Mouse (Mus musculus) hindbrain, embryonic 16.5 days (tissue): Measurements from ENCODE around the gene Mapk8ip1. TPM values are rescaled to one million over a fixed set of nuclear protein-coding genes. Genes with fewer than 3 reads are reported as not detected.

ENCODE experiments used
- ATAC-seq: fragments of 200-750 bp; cut with Nextera tagmentation; 2 replicates; pipeline ENCODE4 v1.8.0; 2017; ENCODE audit warnings: moderate TSS enrichment, moderate library complexity
- H3K27ac ChIP-seq: fragments of 300-500 bp; sonication (generic); 2 replicates; pipeline ENCODE4 v1.5.1; 2014; ENCODE audit warnings: low read depth, mild to moderate bottlenecking, control low read depth, low read length, moderate library complexity
- H3K27me3 ChIP-seq: fragments of 300-500 bp; sonication (generic); replicated peaks from 2 replicates; pipeline ENCODE4 v1.6.1; 2014; ENCODE audit warnings: low read length; ENCODE audit not compliant: control insufficient read depth, insufficient read depth
- H3K36me3 ChIP-seq: fragments of 300-500 bp; sonication (generic); 2 replicates; pipeline ENCODE4 v1.6.1; 2014; ENCODE audit warnings: mild to moderate bottlenecking, low read length, moderate library complexity, mixed read lengths; ENCODE audit not compliant: control insufficient read depth, insufficient read depth
- H3K4me1 ChIP-seq: fragments of 300-500 bp; sonication (generic); 2 replicates; pipeline ENCODE4 v1.6.1; 2014; ENCODE audit warnings: low read depth, low read length; ENCODE audit not compliant: control insufficient read depth, insufficient read depth
- H3K4me2 ChIP-seq: fragments of 300-500 bp; sonication (generic); 2 replicates; pipeline ENCODE4 v1.6.1; 2014; ENCODE audit warnings: mild to moderate bottlenecking, low read length, control low read depth, moderate library complexity
- H3K4me3 ChIP-seq: fragments of 300-500 bp; sonication (generic); 2 replicates; pipeline ENCODE4 v1.5.1; 2014; ENCODE audit warnings: mild to moderate bottlenecking, low read length, control low read depth, moderate library complexity
- H3K9ac ChIP-seq: fragments of 300-500 bp; sonication (generic); 2 replicates; pipeline ENCODE4 v1.6.1; 2014; ENCODE audit warnings: low read depth, mild to moderate bottlenecking, control low read depth, low read length, moderate library complexity
- H3K9me3 ChIP-seq: fragments of 300-500 bp; sonication (generic); 2 replicates; pipeline ENCODE4 v1.6.1; 2014; ENCODE audit warnings: mild to moderate bottlenecking, low read length, moderate library complexity; ENCODE audit not compliant: control insufficient read depth
- WGBS: fragments of 180-500 bp; shearing (Covaris S2); extraction: QIAGEN DNeasy Blood & Tissue Kit; methylation state at CpG from one replicate; pipeline ENCODE4 v1.1.7; 2014; 5-methylcytosine and 5-hydroxymethylcytosine counted together
- polyA plus RNA-seq: library from polyadenylated mRNA; unstranded; fragments of >200 nt; fragmentation: Nextera tagmentation; extraction: Ambion mirVana; gene quantifications from 2 replicates; pipeline ENCODE4 v1.2.1, GENCODE M21; 2015

Gene Mapk8ip1
- polyA plus RNA-seq, 1 experiment from 2014 or later = 112 TPM

DNA sequence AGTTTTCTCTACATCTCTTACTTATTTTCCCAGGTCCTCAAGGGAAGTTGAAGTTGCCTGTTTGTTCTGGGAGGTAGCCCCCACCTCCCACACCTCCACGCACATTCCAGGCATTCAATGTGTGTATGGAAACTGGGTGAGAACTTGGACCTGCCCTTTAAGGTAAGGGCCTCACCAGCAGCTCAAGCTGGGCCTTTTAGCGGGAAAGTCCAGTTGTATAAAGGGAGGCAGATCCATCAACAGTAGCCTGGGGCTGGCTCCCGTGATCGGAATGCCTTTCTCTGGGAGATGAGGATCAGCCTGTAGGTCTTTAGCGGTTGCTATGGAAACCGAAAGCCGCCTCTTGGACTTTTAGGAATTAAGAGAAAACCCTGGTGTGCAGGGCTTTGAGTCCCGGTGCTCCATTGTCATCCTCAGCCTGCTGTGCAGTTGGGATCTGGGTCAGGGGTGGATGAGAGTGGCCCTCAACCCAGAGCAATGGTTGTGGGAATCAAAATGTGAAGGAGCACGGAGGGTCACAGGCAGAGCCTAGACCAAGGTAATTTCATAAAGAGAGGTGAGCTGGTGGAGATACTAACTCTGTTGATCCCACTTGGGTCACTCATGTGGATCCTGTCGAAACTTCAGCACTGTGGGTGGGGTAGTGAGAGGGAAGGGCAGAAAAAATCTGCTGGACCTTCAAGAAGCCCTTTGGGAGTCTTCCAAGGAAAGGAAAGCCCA, 28.9 kb downstream of the Mapk8ip1 start:
- Histone ChIP-seq H3K9ac (no peak overlapping the region), H3K4me3 (no peak overlapping the region), H3K27me3 (peaks cover 10% of the 10 kb centered on the region), H3K4me2 (no peak overlapping the region), H3K27ac (no peak overlapping the region), H3K9me3 (no peaks in the 10 kb centered on the region), H3K4me1 (peaks cover 38% of the 10 kb centered on the region), H3K36me3 (no peaks in the 10 kb centered on the region)
- ATAC-seq = no peak
- WGBS = 7% methylated on average over 10 of the region's 10 CpGs

DNA sequence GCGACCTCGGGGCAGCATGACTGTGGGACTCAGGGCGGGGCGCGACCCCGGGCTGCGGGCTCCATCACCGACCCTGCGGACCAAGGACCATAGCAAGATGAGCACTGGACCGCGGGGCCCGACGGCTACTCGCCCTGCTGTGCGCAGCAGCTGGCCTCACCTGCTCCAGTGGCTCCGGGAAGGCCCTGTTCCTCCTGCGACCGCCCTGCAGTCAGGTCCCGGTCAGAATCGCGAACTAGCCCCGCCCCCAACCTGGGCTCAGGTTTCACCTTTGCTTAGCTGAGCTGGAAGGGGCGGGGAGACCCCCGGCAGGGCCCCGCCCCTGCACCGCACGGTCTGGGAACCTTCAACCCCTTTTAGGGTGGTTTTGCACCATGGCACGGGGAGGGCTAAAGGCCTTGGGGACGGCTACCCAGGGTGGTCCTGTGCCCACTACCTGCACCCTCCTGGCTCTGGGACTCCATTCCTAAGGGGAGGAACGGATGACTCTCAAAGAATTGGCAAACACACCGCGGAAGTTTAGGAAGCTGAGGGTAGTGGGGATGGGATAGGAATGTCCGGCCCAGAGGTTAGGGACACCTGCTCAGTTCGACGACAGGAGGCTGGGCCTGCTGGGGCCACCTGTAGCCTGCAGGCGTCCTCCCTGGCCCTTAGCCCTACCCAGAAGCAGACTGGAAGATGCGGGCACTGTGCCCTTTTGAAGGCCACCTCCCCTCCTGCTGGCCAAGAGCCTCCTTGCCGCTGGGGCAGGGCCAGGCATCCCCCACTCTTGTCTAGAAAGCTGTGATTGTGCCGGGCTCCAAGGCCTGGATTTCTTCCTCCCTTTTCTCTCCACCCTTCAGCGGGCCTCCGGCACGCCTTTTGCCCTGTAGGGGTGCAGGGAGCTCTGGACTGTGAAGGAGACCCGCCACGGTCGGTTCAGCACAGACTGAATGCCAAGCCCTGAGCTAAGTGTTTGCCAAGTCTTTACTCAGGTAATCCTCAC, 29.9 kb downstream of the Mapk8ip1 start:
- Histone ChIP-seq H3K4me1 (peaks cover 33% of the 10 kb centered on the region), H3K4me2 (peak overlapping the region; percentile 56), H3K9ac (peak overlapping the region; percentile 55), H3K9me3 (no peaks in the 10 kb centered on the region), H3K4me3 (peak overlapping the region; percentile 33), H3K36me3 (no peaks in the 10 kb centered on the region), H3K27ac (no peak overlapping the region), H3K27me3 (peaks cover 10% of the 10 kb centered on the region)
- 4% methylated on average over 45 of the region's 45 CpGs for WGBS
- ATAC-seq = no peak

DNA sequence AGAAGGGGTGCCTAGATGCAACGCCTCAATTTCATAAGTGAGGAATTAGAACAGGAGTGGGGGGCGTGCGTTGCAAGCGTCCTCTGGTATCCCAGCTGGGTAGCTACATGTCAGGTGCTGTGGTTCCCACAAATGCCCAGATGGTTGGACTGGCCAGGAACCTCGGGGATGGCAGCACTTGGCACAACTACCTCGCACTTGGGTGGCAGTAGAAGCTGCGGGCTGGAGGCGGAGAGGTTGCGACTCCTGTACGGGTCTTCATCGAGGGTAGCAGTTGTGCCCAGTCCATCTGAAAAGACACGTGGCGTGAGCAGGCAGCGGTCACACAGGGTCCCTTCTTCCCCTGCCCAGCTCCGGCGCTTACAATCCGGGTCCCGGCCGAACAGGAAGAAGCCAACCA, 30.7 kb downstream of the Mapk8ip1 start:
- H3K27me3 ChIP-seq = peaks cover 10% of the 10 kb centered on the region
- peaks cover 27% of the 10 kb centered on the region for H3K4me1 ChIP-seq
- peak overlapping the region; percentile 33 for H3K4me3 ChIP-seq
- H3K27ac ChIP-seq = no peak overlapping the region
- no peak for ATAC-seq
- H3K9me3 ChIP-seq = no peaks in the 10 kb centered on the region
- 10% methylated on average over 17 of the region's 19 CpGs for WGBS
- H3K9ac ChIP-seq = peak overlapping the region; percentile 55
- no peaks in the 10 kb centered on the region for H3K36me3 ChIP-seq
- H3K4me2 ChIP-seq = peak overlapping the region; percentile 56

DNA sequence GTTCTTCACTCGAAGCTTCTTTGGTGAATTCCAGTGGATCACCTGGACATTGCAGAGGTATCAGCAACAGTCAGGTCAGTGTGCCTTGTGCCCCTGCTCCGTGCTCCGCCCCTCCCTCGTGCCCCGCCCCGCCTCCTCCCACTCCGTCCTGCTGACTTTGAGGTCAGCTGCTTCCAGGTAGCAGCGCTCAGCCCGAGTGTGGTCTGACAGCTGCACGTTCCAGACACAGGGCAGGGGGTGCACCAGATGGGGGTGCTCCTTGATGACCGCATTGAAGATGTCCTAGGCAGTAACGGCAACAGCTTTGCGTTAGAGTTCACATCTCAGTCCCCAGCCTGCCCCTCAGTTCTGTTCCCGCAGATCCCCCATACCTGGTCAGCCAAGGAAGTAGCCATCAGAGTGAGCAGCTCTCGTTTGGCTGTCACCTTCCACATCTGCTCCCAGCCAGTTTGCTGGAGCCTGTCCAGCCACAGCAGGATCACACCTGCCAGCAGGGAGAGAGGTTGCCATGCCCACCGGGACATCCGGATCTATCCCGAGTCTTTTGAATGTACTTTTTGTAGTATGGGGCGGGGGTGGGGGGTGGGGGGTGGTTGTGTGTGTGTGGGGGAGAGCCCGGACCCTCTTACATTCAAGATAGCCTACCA, 33.6 kb downstream of the Mapk8ip1 start:
- 48% methylated on average over 20 of the region's 20 CpGs for WGBS
- Histone ChIP-seq H3K36me3 (peaks cover 3% of the 10 kb centered on the region; the same call in 1 of the 2 replicates), H3K4me2 (no peak overlapping the region), H3K27ac (no peak overlapping the region), H3K4me3 (no peak overlapping the region), H3K4me1 (peaks cover 17% of the 10 kb centered on the region), H3K27me3 (peaks cover 10% of the 10 kb centered on the region), H3K9ac (no peak overlapping the region), H3K9me3 (no peaks in the 10 kb centered on the region)
- ATAC-seq = no peak

DNA sequence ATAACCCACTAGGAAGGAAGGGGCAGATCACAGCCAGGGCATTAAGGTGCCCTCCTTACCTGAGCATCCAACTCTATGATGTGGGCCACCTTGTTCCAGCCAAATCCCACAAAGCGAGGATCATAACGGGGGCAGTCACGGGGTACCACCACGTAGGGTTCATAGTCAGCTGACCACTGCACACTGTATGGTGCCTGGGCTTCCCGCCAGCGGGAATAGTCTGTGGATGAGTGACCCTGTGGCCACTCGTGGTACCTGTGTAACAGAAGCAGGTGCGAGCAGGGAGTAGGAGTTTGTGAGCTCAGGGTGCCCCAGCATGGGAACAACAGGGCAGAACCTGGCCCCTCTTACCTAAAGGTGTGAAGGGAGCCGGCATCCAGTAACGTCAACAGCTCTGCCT, 35.5 kb downstream of the Mapk8ip1 start:
- Histone ChIP-seq H3K36me3 (peaks cover 3% of the 10 kb centered on the region; the same call in 1 of the 2 replicates), H3K4me2 (no peak overlapping the region), H3K9me3 (no peaks in the 10 kb centered on the region), H3K27me3 (peaks cover 6% of the 10 kb centered on the region), H3K9ac (no peak overlapping the region), H3K4me3 (no peak overlapping the region), H3K4me1 (peaks cover 2% of the 10 kb centered on the region), H3K27ac (no peak overlapping the region)
- 90% methylated on average over 10 of the region's 10 CpGs for WGBS
- no peak for ATAC-seq

DNA sequence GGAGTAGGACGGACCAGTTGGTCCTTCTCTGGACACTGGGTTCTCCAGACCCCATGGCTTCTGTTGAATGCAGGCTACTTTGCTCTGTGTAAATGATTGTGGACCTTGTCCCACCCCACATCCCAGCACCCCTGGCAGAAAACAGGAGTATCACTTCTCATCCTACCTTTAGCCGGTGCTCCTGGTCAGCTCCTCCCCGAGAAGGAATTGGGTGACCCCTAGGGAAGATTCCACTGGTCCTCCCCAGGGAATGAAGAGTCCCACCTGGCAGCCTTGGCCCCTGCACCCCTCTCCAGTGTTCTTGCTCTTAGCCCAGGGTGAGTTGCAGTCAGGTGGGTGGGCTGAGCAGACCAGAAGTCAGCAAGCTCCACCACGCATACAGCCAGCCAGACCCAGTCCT, 37.0 kb downstream of the Mapk8ip1 start:
- no peaks in the 10 kb centered on the region for H3K4me1 ChIP-seq
- no peaks in the 10 kb centered on the region for H3K9me3 ChIP-seq
- H3K27ac ChIP-seq = no peak overlapping the region
- H3K4me2 ChIP-seq = no peak overlapping the region
- H3K4me3 ChIP-seq = no peak overlapping the region
- peaks cover 7% of the 10 kb centered on the region for H3K36me3 ChIP-seq
- no peaks in the 10 kb centered on the region for H3K27me3 ChIP-seq
- WGBS = 91% methylated on average over 4 of the region's 4 CpGs
- no peak overlapping the region for H3K9ac ChIP-seq
- no peak for ATAC-seq

DNA sequence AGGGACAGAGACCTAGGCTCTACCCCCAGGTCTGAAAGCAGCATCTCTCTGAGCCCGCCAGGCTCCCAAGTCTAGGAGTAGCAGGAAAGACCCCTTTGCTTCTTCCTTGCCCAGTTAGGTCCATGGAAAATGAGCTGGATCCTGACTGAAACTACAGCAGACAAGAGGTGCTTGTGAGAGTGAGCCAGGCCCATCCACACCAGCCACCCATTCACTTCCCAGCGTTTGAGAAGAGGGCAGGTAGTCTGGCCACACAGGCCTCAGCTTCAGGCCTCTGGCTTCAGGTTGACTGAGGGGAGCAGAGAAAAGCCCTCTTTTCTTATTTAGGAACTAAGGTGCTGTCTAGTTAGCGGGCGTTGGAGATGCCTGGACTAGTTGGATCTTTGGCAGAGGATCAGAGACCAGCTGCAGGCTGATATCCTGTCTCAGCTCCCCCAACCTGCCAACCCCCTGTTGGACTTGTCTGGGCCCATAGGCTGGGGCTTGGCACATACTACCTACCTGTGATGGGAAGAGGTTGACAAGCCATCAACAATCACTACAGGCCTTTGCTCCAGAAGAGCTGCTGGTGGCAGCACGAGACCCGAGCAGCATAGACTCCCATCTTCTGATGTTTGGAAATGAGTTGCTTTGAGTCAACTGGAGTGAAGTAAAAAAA, 38.4 kb downstream of the Mapk8ip1 start:
- no peaks in the 10 kb centered on the region for H3K4me1 ChIP-seq
- WGBS = 89% methylated on average over 6 of the region's 6 CpGs
- no peak overlapping the region for H3K9ac ChIP-seq
- no peaks in the 10 kb centered on the region for H3K9me3 ChIP-seq
- no peaks in the 10 kb centered on the region for H3K27me3 ChIP-seq
- peaks cover 12% of the 10 kb centered on the region for H3K36me3 ChIP-seq
- H3K27ac ChIP-seq = no peak overlapping the region
- no peak overlapping the region for H3K4me2 ChIP-seq
- H3K4me3 ChIP-seq = no peak overlapping the region
- ATAC-seq = no peak

DNA sequence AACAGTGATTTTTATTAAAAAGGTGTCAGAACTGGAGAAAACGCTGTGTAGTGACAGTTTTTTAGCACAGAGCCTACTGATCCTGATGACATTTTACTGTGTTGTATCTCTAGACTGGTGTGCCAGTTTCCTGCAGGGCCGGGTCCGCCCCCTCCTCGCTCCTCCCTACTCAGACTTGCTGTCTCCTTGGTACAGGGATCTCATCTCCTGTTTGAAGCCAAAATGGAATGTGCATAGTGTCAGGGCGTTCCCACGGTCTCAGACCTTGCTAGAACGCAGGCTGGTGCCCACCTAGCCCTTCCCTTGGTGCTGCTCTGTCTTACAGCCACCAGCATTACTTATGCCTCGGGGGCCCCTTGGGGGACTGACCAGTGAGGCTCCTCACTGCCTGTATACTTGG, 39.3 kb downstream of the Mapk8ip1 start:
- no peaks in the 10 kb centered on the region for H3K27me3 ChIP-seq
- no peaks in the 10 kb centered on the region for H3K4me1 ChIP-seq
- peaks cover 15% of the 10 kb centered on the region for H3K36me3 ChIP-seq
- no peak overlapping the region for H3K27ac ChIP-seq
- H3K4me3 ChIP-seq = no peak overlapping the region
- H3K9ac ChIP-seq = no peak overlapping the region
- H3K9me3 ChIP-seq = no peaks in the 10 kb centered on the region
- WGBS = 81% methylated on average over 8 of the region's 8 CpGs
- ATAC-seq = no peak
- no peak overlapping the region for H3K4me2 ChIP-seq
